Mouse (Mus musculus): Measurements from ENCODE around the gene Adgrg5. TPM values are rescaled to one million over a fixed set of nuclear protein-coding genes. Genes with fewer than 3 reads are reported as not detected.

The Adgrg5 gene
- 0.39 TPM for polyA plus RNA-seq (2015; fragmentation: Illumina TruSeq; extraction: RNeasy Lipid Tissue Mini Kit (QIAGEN cat#74804); ENCODE audit: insufficient read depth, low read depth, low replicate concordance)

GRCm38 (mm10) chr8:94923405-94923804 is at the start of gene Adgrg5:
Adgrg5 (plus strand) TSS chr8:94923694.

GRCm38 (mm10) chr8:94876197-94876730 is 47.2 kb upstream of the Adgrg5 start, which contains the start of gene Dok4:
Dok4 (minus strand) TSS chr8:94876330.

GRCm38 (mm10) chr8:94917851-94918495 is 5.5 kb upstream of the Adgrg5 start, which contains the start of gene Ccdc102a:
Ccdc102a (minus strand) TSS chr8:94918098.

GRCm38 (mm10) chr8:94974467-94975165 is 51.1 kb downstream of the Adgrg5 start, which contains the start of gene Adgrg1:
Adgrg1 (plus strand) TSS chr8:94974751.

Other genes with a start within 250 kb of the Adgrg5 start
- gene Pllp, start 227.4 kb upstream of the Adgrg5 start, polyA plus RNA-seq (2015; fragmentation: Illumina TruSeq; extraction: RNeasy Lipid Tissue Mini Kit (QIAGEN cat#74804); ENCODE audit: insufficient read depth, low read depth, low replicate concordance) = not detected
- gene Ccl22, start 178.1 kb upstream of the Adgrg5 start, polyA plus RNA-seq (2015; fragmentation: Illumina TruSeq; extraction: RNeasy Lipid Tissue Mini Kit (QIAGEN cat#74804); ENCODE audit: insufficient read depth, low read depth, low replicate concordance) = not detected
- 5.9 TPM for gene Cx3cl1, start 151.7 kb upstream of the Adgrg5 start, polyA plus RNA-seq (2015; fragmentation: Illumina TruSeq; extraction: RNeasy Lipid Tissue Mini Kit (QIAGEN cat#74804); ENCODE audit: insufficient read depth, low read depth, low replicate concordance)
- gene Ccl17, start 113.2 kb upstream of the Adgrg5 start, polyA plus RNA-seq (2015; fragmentation: Illumina TruSeq; extraction: RNeasy Lipid Tissue Mini Kit (QIAGEN cat#74804); ENCODE audit: insufficient read depth, low read depth, low replicate concordance) = not detected
- gene Coq9, start 85.4 kb upstream of the Adgrg5 start, polyA plus RNA-seq (2015; fragmentation: Illumina TruSeq; extraction: RNeasy Lipid Tissue Mini Kit (QIAGEN cat#74804); ENCODE audit: insufficient read depth, low read depth, low replicate concordance) = 24.9 TPM
- 8.0 TPM for gene Ciapin1, start 85.3 kb upstream of the Adgrg5 start, polyA plus RNA-seq (2015; fragmentation: Illumina TruSeq; extraction: RNeasy Lipid Tissue Mini Kit (QIAGEN cat#74804); ENCODE audit: insufficient read depth, low read depth, low replicate concordance)
- gene Polr2c, start 66.2 kb upstream of the Adgrg5 start, polyA plus RNA-seq (2015; fragmentation: Illumina TruSeq; extraction: RNeasy Lipid Tissue Mini Kit (QIAGEN cat#74804); ENCODE audit: insufficient read depth, low read depth, low replicate concordance) = 12.7 TPM
- gene Dok4, start 47.4 kb upstream of the Adgrg5 start, polyA plus RNA-seq (2015; fragmentation: Illumina TruSeq; extraction: RNeasy Lipid Tissue Mini Kit (QIAGEN cat#74804); ENCODE audit: insufficient read depth, low read depth, low replicate concordance) = 6.9 TPM
- gene Ccdc102a, start 5.6 kb upstream of the Adgrg5 start, polyA plus RNA-seq (2015; fragmentation: Illumina TruSeq; extraction: RNeasy Lipid Tissue Mini Kit (QIAGEN cat#74804); ENCODE audit: insufficient read depth, low read depth, low replicate concordance) = 2.3 TPM
- gene Adgrg1, start 51.1 kb downstream of the Adgrg5 start, polyA plus RNA-seq (2015; fragmentation: Illumina TruSeq; extraction: RNeasy Lipid Tissue Mini Kit (QIAGEN cat#74804); ENCODE audit: insufficient read depth, low read depth, low replicate concordance) = 21.1 TPM
- 3.5 TPM for gene Adgrg3, start 94.0 kb downstream of the Adgrg5 start, polyA plus RNA-seq (2015; fragmentation: Illumina TruSeq; extraction: RNeasy Lipid Tissue Mini Kit (QIAGEN cat#74804); ENCODE audit: insufficient read depth, low read depth, low replicate concordance)
- gene Drc7, start 131.4 kb downstream of the Adgrg5 start, polyA plus RNA-seq (2015; fragmentation: Illumina TruSeq; extraction: RNeasy Lipid Tissue Mini Kit (QIAGEN cat#74804); ENCODE audit: insufficient read depth, low read depth, low replicate concordance) = not detected
- 3.3 TPM for gene Katnb1, start 157.5 kb downstream of the Adgrg5 start, polyA plus RNA-seq (2015; fragmentation: Illumina TruSeq; extraction: RNeasy Lipid Tissue Mini Kit (QIAGEN cat#74804); ENCODE audit: insufficient read depth, low read depth, low replicate concordance)